In the genomic region with DNA sequence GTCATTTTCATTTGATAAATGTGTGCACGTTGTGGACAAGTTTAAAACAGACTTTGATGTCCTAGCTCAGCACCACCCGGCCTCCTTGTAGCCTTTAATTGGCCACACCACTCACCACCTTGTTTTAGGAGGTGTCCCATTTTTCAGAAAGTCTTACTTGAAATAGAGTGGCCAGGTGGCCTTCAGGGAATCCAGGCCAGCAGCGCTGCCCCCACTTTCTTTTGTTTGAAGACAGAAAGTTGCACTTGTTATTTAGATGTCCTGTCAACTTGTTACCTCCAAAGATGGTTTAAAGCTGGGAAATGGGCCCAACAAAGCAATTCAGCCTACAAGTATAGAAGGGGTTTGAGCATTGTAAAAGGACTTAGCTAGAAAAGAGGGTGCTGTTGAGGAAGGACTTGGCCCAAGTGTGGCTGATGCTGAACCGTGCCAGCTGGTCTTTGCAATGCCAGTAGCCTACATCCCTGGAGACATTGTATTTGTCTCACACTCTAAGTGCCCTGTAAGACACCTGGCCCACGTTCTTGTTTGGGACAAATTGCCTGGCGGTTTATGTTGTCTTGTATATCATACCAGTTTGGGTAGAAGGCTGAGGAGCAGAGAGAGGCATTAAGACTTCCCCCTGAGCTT, we compare ENCODE assay signal across 8 mouse cellular contexts. TPM values are rescaled to one million over a fixed set of nuclear protein-coding genes. Genes with fewer than 3 reads are reported as not detected.
DNase-seq lines count a peak whose midpoint lies in the region; ATAC-seq and TF ChIP-seq lines count a peak whose summit lies in the region.

No protein-coding gene starts in this region.

- ATAC-seq in hindbrain, postnatal 0 days: no peak

- H3K27me3 ChIP-seq in hindbrain, postnatal 0 days (ENCODE audit: insufficient read depth, low read length): no peaks in the 10 kb centered on the region
- H3K27me3 ChIP-seq in myocyte (ENCODE audit: control insufficient read depth, insufficient read depth, insufficient read length): no peaks in the 10 kb centered on the region

- TF ChIP-seq CTCF in layer of hippocampus, adult 2 months (conservative IDR thresholded peaks at IDR 0.05): no peak
- TF ChIP-seq CTCF in cortical plate, adult 2 months (IDR thresholded peaks at IDR 0.05; ENCODE audit: extremely low read depth, insufficient read depth, low read length): no peak
- no peak for TF ChIP-seq CTCF in hindbrain, postnatal 0 days (IDR thresholded peaks at IDR 0.05; ENCODE audit: low read depth)

- WGBS in hindbrain, postnatal 0 days: 23% methylated on average over 6 of the region's 6 CpGs

- TF ChIP-seq POLR2A in cortical plate, adult 2 months (IDR thresholded peaks at IDR 0.05; ENCODE audit: extremely low read depth, insufficient read depth, low read length): no peak
- no peak for TF ChIP-seq POLR2A in myocyte (IDR thresholded peaks at IDR 0.05; ENCODE audit: insufficient read length, low read depth)

- H3K4me3 ChIP-seq in layer of hippocampus, adult 2 months: peak overlapping the region; percentile 88
- H3K4me3 ChIP-seq in cortical plate, adult 2 months (ENCODE audit: insufficient read depth, low read length): peak overlapping the region; percentile 95
- H3K4me3 ChIP-seq in hindbrain, postnatal 0 days (ENCODE audit: low read length): peak overlapping the region; percentile 67
- peak overlapping the region; percentile 61 for H3K4me3 ChIP-seq in myocyte

- peak overlapping the region; percentile 86 for H3K9ac ChIP-seq in hindbrain, postnatal 0 days (replicated peaks; ENCODE audit: low read length)

- H3K9me3 ChIP-seq in hindbrain, postnatal 0 days (ENCODE audit: low read length): no peaks in the 10 kb centered on the region

- no peaks in the 10 kb centered on the region for H3K36me3 ChIP-seq in hindbrain, postnatal 0 days (ENCODE audit: insufficient read depth, low read length)
- no peaks in the 10 kb centered on the region for H3K36me3 ChIP-seq in myocyte (ENCODE audit: control insufficient read depth, insufficient read depth)

- H3K4me1 ChIP-seq in cortical plate, adult 2 months (ENCODE audit: control insufficient read depth, insufficient read depth, low read length): peaks cover 4% of the 10 kb centered on the region; the same call in 1 of the 2 replicates
- H3K4me1 ChIP-seq in hindbrain, postnatal 0 days (ENCODE audit: insufficient read depth, low read length): peaks cover 8% of the 10 kb centered on the region

- peak overlapping the region; percentile 63 for H3ac ChIP-seq in myocyte (ENCODE audit: control insufficient read depth, insufficient read length)

- peak overlapping the region; percentile 79 for H3K4me2 ChIP-seq in hindbrain, postnatal 0 days (ENCODE audit: low read depth, low read length)
- H3K4me2 ChIP-seq in myocyte (ENCODE audit: low read depth): peak overlapping the region; percentile 91

- DNase-seq in layer of hippocampus, adult 2 months (ENCODE audit: low spot score in 2 of 2): no peak
- no peak for DNase-seq in layer of hippocampus, postnatal 10 days (ENCODE audit: low spot score in 2 of 2)
- DNase-seq in hindbrain, postnatal 0 days (ENCODE audit: low spot score): peak; percentile 28
- DNase-seq in layer of hippocampus, postnatal 14 days (ENCODE audit: low spot score in 2 of 2): no peak
- DNase-seq in cerebellum, adult 11-12 months: no peak
- DNase-seq in adrenal gland, adult 18-20 months (ENCODE audit: low spot score in 2 of 2): no peak

- peak overlapping the region; percentile 94 for H3K27ac ChIP-seq in layer of hippocampus, adult 2 months
- no peak overlapping the region for H3K27ac ChIP-seq in cortical plate, adult 2 months (ENCODE audit: insufficient read depth, low read length)
- peak overlapping the region; percentile 92 for H3K27ac ChIP-seq in hindbrain, postnatal 0 days

- H3K79me2 ChIP-seq in myocyte (ENCODE audit: control insufficient read depth, insufficient read depth): peaks cover 59% of the 10 kb centered on the region

TF ChIP-seq in myocyte, 11 proteins besides CTCF, POLR2A, EP300 and RAD21:
- TF ChIP-seq SRF (IDR thresholded peaks at IDR 0.05; ENCODE audit: control insufficient read depth, insufficient read length, low read depth) (no peak), POLR2AphosphoS2 (IDR thresholded peaks at IDR 0.05; ENCODE audit: insufficient read length, low read depth) (no peak), CEBPB (IDR thresholded peaks at IDR 0.05; ENCODE audit: insufficient read depth, poor library complexity, severe bottlenecking) (no peak), MYOG (IDR thresholded peaks at IDR 0.05; ENCODE audit: control insufficient read depth in 1 of 3, insufficient read depth in 1 of 3, insufficient read length in 2 of 3, low read depth in 2 of 3) (no peak), USF1 (IDR thresholded peaks at IDR 0.05; ENCODE audit: low read depth) (no peak), MAX (IDR thresholded peaks at IDR 0.05; ENCODE audit: low read depth) (no peak), TCF12 (IDR thresholded peaks at IDR 0.05; ENCODE audit: insufficient read depth, poor library complexity, severe bottlenecking) (no peak), E2F4 (IDR thresholded peaks at IDR 0.05; ENCODE audit: insufficient read depth) (no peak), TCF3 (IDR thresholded peaks at IDR 0.05; ENCODE audit: insufficient read length, low read depth) (no peak), MYOD1 (IDR thresholded peaks at IDR 0.05; ENCODE audit: control insufficient read depth in 1 of 3, insufficient read length in 2 of 3, low read depth in 2 of 3) (no peak), REST (IDR thresholded peaks at IDR 0.05; ENCODE audit: insufficient read depth, insufficient read length) (no peak)
TF ChIP-seq in myocyte: peak in this region for 0.

RNA-seq across cellular contexts. Expression of a gene that starts 1.1 kb away (rescaled TPM):
- total RNA-seq in layer of hippocampus, adult 2 months (2021): 10 to 100 TPM; 50.2 to 55.8 TPM
- 10 to 100 TPM; 52.4 to 57.9 TPM for total RNA-seq in layer of hippocampus, postnatal 10 days (2021)
- polyA plus RNA-seq in cortical plate, adult 2 months (2012; rRNA removed): 92.0 and 106 TPM in 2 replicates
- total RNA-seq in hindbrain, postnatal 0 days (2014; rRNA removed): 62.8 and 77.5 TPM in 2 replicates
- 74.1 and 80.2 TPM in 2 replicates for polyA plus RNA-seq in hindbrain, postnatal 0 days (2015; fragmentation: Nextera tagmentation; extraction: Ambion mirVana)
- 66.0 TPM for polyA plus RNA-seq in myocyte (2012; fragmentation: generic; extraction: Trizol)
- total RNA-seq in layer of hippocampus, postnatal 14 days (2021): 10 to 100 TPM; 51.8 to 54.5 TPM
- 10 to 100 TPM; 41.7 to 60.2 TPM for total RNA-seq in adrenal gland, adult 18-20 months (2021)

RNA-seq across cellular contexts. Expression of a gene that starts 27.0 kb away (rescaled TPM):
- under 1 TPM; 0.59 to 0.91 TPM for total RNA-seq in layer of hippocampus, adult 2 months (2021)
- total RNA-seq in layer of hippocampus, postnatal 10 days (2021): under 1 TPM; 0.25 to 0.49 TPM
- polyA plus RNA-seq in cortical plate, adult 2 months (2012; rRNA removed): 0.75 and 0.87 TPM in 2 replicates
- total RNA-seq in hindbrain, postnatal 0 days (2014; rRNA removed): 0.68 and 1.0 TPM in 2 replicates
- polyA plus RNA-seq in hindbrain, postnatal 0 days (2015; fragmentation: Nextera tagmentation; extraction: Ambion mirVana): 0.39 and 0.50 TPM in 2 replicates
- polyA plus RNA-seq in myocyte (2012; fragmentation: generic; extraction: Trizol): 0.04 TPM
- total RNA-seq in layer of hippocampus, postnatal 14 days (2021): under 1 TPM; 0.48 to 0.74 TPM
- 1 to 10 TPM; 1.8 to 4.5 TPM for total RNA-seq in adrenal gland, adult 18-20 months (2021)

RNA-seq across cellular contexts. Expression of a gene that starts 58.0 kb away (rescaled TPM):
- total RNA-seq in layer of hippocampus, adult 2 months (2021): 10 to 100 TPM; 36.9 to 37.1 TPM
- 10 to 100 TPM; 68.6 to 75.4 TPM for total RNA-seq in layer of hippocampus, postnatal 10 days (2021)
- 52.3 and 54.1 TPM in 2 replicates for polyA plus RNA-seq in cortical plate, adult 2 months (2012; rRNA removed)
- total RNA-seq in hindbrain, postnatal 0 days (2014; rRNA removed): 84.0 and 84.9 TPM in 2 replicates
- polyA plus RNA-seq in hindbrain, postnatal 0 days (2015; fragmentation: Nextera tagmentation; extraction: Ambion mirVana): 54.7 and 56.7 TPM in 2 replicates
- polyA plus RNA-seq in myocyte (2012; fragmentation: generic; extraction: Trizol): 1.00 TPM
- 10 to 100 TPM; 58.1 to 61.9 TPM for total RNA-seq in layer of hippocampus, postnatal 14 days (2021)
- 1 to 10 TPM; 1.6 to 1.9 TPM for total RNA-seq in adrenal gland, adult 18-20 months (2021)

Comparison
In these comparisons a context has a peak if more than half of its experiments do, and no peak if none do; other contexts are left out.
1. RNA of a gene that starts 58.0 kb away (total RNA-seq): 84.0 to 84.9 TPM in hindbrain, postnatal 0 days, 68.6 to 75.4 TPM in layer of hippocampus, postnatal 10 days, 58.1 to 61.9 TPM in layer of hippocampus, postnatal 14 days and 36.9 to 37.1 TPM in layer of hippocampus, adult 2 months; 1.6 to 1.9 TPM in adrenal gland, adult 18-20 months; every median in the first group is over 10 times any median in the second.
2. Peak in every context shown above with its lines, with median percentiles within 50 percentile points of each other: H3K4me3 ChIP-seq.